Mouse (Mus musculus) liver, adult 2 months (tissue): ENCODE data around the gene Aire. TPM values are rescaled to one million over a fixed set of nuclear protein-coding genes. Genes with fewer than 3 reads are reported as not detected.

Source experiments
- DNase-seq: peaks from one replicate; pipeline ENCODE4 v3.0.0-alpha.2; 2011; ENCODE audit warnings: low read depth, low spot score; ENCODE audit errors: extremely low read depth
- H3K27ac ChIP-seq: fragments of 200-500 bp; replicated peaks from 2 replicates; pipeline ENCODE4 v1.5.1; 2012; ENCODE audit warnings: low read depth, mild to moderate bottlenecking, control low read depth, inconsistent platforms, low read length; ENCODE audit not compliant: insufficient read depth
- H3K27me3 ChIP-seq: fragments of 200-500 bp; 2 replicates; pipeline ENCODE4 v1.6.1; 2012; ENCODE audit warnings: mild to moderate bottlenecking, moderate library complexity, low read length, inconsistent platforms; ENCODE audit not compliant: control insufficient read depth, insufficient read depth
- H3K36me3 ChIP-seq: fragments of 200-500 bp; 2 replicates; pipeline ENCODE4 v1.6.1; 2012; ENCODE audit warnings: low read length, inconsistent platforms; ENCODE audit not compliant: control insufficient read depth, insufficient read depth
- H3K4me1 ChIP-seq: fragments of 200-500 bp; 2 replicates; pipeline ENCODE4 v1.6.1; 2011; ENCODE audit warnings: low read length; ENCODE audit not compliant: control insufficient read depth, insufficient read depth
- H3K4me3 ChIP-seq: fragments of 200-500 bp; 2 replicates; pipeline ENCODE4 v1.5.1; 2011; ENCODE audit warnings: low read depth, mild to moderate bottlenecking, control low read depth, low read length, moderate library complexity; ENCODE audit not compliant: insufficient read depth
- H3K79me2 ChIP-seq: fragments of 200-500 bp; 2 replicates; pipeline ENCODE4 v1.6.1; 2012; ENCODE audit warnings: inconsistent platforms, mild to moderate bottlenecking, low read length, moderate library complexity; ENCODE audit not compliant: control insufficient read depth, insufficient read depth
- H3K9ac ChIP-seq: fragments of 200-500 bp; 2 replicates; pipeline ENCODE4 v1.6.1; 2012; ENCODE audit warnings: low read depth, mild to moderate bottlenecking, control low read depth, inconsistent platforms, low read length
- CTCF ChIP-seq: fragments of 200-500 bp; IDR thresholded peaks from 2 replicates; pipeline ENCODE4 v1.5.1; 2011; ENCODE audit warnings: low read depth, low read length, control low read depth
- POLR2A ChIP-seq: fragments of 200-500 bp; IDR thresholded peaks from 2 replicates; pipeline ENCODE4 v1.6.1; 2011; ENCODE audit warnings: low read length, control low read depth; ENCODE audit not compliant: insufficient read depth; ENCODE audit errors: extremely low read depth
- WGBS: fragments of 180-500 bp; shearing (Covaris S2); methylation state at CpG from one replicate; pipeline ENCODE4 v1.1.7; 2018; 5-methylcytosine and 5-hydroxymethylcytosine counted together
- polyA plus RNA-seq: library from polyadenylated mRNA; depleted of rRNA; stranded (reverse); fragments of >200 nt; gene quantifications from 2 replicates; pipeline ENCODE4 v1.2.3, GENCODE M21; 2012
- total RNA-seq: library from RNA; depleted of rRNA; stranded (reverse); fragments of >200 nt; gene quantifications from 2 replicates; pipeline ENCODE4 v1.2.3, GENCODE M21; 2014

Aire gene
- total and polyA plus RNA-seq, 2 experiments, result not detected

GRCm38 (mm10) chr10:78086444-78087061 lies 43.1 kb upstream of the Aire start:
- WGBS, result 70% methylated on average over 10 of the region's 10 CpGs
- H3K27me3 ChIP-seq, result no peaks in the 10 kb centered on the region
- H3K4me1 ChIP-seq, result no peaks in the 10 kb centered on the region
- no peak overlapping the region for H3K27ac ChIP-seq
- no peaks in the 10 kb centered on the region for H3K79me2 ChIP-seq
- H3K4me3 ChIP-seq, result no peak overlapping the region
- H3K9ac ChIP-seq, result no peak overlapping the region
- peak; percentile 23 for DNase-seq
- TF ChIP-seq POLR2A (no peak), CTCF (no peak)
- H3K36me3 ChIP-seq, result no peaks in the 10 kb centered on the region

- Histone ChIP-seq H3K27ac (no peak overlapping the region), H3K4me1 (no peaks in the 10 kb centered on the region), H3K4me3 (no peak overlapping the region), H3K36me3 (no peaks in the 10 kb centered on the region), H3K9ac (no peak overlapping the region), H3K27me3 (no peaks in the 10 kb centered on the region), H3K79me2 (no peaks in the 10 kb centered on the region)
- no peak for TF ChIP-seq POLR2A
- TF ChIP-seq CTCF, result no peak
- no peak for DNase-seq
- 96% methylated on average over 6 of the region's 6 CpGs for WGBS
These were observed 42.3 kb upstream of the Aire start for GRCm38 (mm10) chr10:78085711-78086110.

- Histone ChIP-seq H3K4me1 (no peaks in the 10 kb centered on the region), H3K9ac (no peak overlapping the region), H3K27ac (no peak overlapping the region), H3K27me3 (no peaks in the 10 kb centered on the region), H3K4me3 (no peak overlapping the region), H3K36me3 (no peaks in the 10 kb centered on the region), H3K79me2 (no peaks in the 10 kb centered on the region)
- 75% methylated on average over 1 of the region's 1 CpGs for whole genome bisulfite sequencing
- no peak for TF ChIP-seq POLR2A
- TF ChIP-seq CTCF, result no peak
- no peak for DNase-seq
These were observed 40.7 kb upstream of the Aire start for GRCm38 (mm10) chr10:78084073-78084472.

- Histone ChIP-seq H3K36me3 (no peaks in the 10 kb centered on the region), H3K79me2 (no peaks in the 10 kb centered on the region), H3K4me1 (no peaks in the 10 kb centered on the region), H3K4me3 (no peak overlapping the region), H3K9ac (no peak overlapping the region), H3K27me3 (no peaks in the 10 kb centered on the region), H3K27ac (no peak overlapping the region)
- TF ChIP-seq CTCF, result no peak
- TF ChIP-seq POLR2A, result no peak
- DNase-seq, result no peak
- WGBS, result 72% methylated on average over 4 of the region's 4 CpGs
These were observed 36.7 kb upstream of the Aire start for GRCm38 (mm10) chr10:78079955-78080591.

- no peak for TF ChIP-seq POLR2A
- TF ChIP-seq CTCF, result no peak
- no peak for DNase-seq
- 85% methylated on average over 5 of the region's 5 CpGs for WGBS
- Histone ChIP-seq H3K27me3 (no peaks in the 10 kb centered on the region), H3K79me2 (no peaks in the 10 kb centered on the region), H3K27ac (no peak overlapping the region), H3K9ac (no peak overlapping the region), H3K4me3 (no peak overlapping the region), H3K4me1 (no peaks in the 10 kb centered on the region), H3K36me3 (no peaks in the 10 kb centered on the region)
These were observed 34.9 kb upstream of the Aire start for GRCm38 (mm10) chr10:78078276-78078675.

GRCm38 (mm10) chr10:78077862-78078261 lies 34.5 kb upstream of the Aire start:
- H3K4me3 ChIP-seq, result no peak overlapping the region
- no peaks in the 10 kb centered on the region for H3K27me3 ChIP-seq
- no peaks in the 10 kb centered on the region for H3K79me2 ChIP-seq
- H3K27ac ChIP-seq, result no peak overlapping the region
- no peaks in the 10 kb centered on the region for H3K36me3 ChIP-seq
- TF ChIP-seq CTCF, result no peak
- TF ChIP-seq POLR2A, result no peak
- DNase-seq, result no peak
- H3K9ac ChIP-seq, result no peak overlapping the region
- WGBS, result 91% methylated on average over 9 of the region's 9 CpGs
- H3K4me1 ChIP-seq, result no peaks in the 10 kb centered on the region
